Mouse (Mus musculus): ENCODE measurements around the gene Gm39566. TPM values are rescaled to one million over a fixed set of nuclear protein-coding genes. Genes with fewer than 3 reads are reported as not detected.

Gm39566 gene
- polyA plus RNA-seq, 1 experiment from 2014 or later = not detected

DNA sequence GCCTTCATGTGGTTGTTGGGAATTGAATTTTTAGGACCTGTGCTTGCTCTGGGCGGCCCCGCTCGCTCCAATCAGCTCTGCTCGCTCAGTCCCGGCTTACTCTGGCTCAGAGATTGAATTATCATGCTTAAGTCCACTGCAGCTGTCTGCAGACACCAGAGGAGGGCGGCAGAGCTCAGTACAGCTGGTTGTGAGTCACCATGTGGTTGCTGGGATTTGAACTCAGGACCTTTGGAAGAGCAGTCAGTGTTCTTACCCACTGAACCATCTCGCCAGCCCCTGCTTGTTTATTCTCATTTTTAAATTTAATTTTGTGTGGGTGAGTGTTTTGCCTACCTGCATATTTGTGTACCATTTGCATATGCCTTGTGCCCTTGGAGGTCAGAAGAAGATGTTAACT lies 51.5 kb downstream of the Gm39566 start:
- CTCF ChIA-PET = no interaction called here
- no peak for ATAC-seq
- TF ChIP-seq CTCF (IDR thresholded peaks at IDR 0.05) = no peak
- no peaks in the 10 kb centered on the region for H3K27me3 ChIP-seq
- in situ Hi-C loops (cut with MboI; ENCODE audit: low pct_unique_long_range_greater_than_20kb) = no loop called here
- no peak for DNase-seq (ENCODE audit: low read depth, low spot score)
- POLR2A ChIA-PET = no interaction called here

DNA sequence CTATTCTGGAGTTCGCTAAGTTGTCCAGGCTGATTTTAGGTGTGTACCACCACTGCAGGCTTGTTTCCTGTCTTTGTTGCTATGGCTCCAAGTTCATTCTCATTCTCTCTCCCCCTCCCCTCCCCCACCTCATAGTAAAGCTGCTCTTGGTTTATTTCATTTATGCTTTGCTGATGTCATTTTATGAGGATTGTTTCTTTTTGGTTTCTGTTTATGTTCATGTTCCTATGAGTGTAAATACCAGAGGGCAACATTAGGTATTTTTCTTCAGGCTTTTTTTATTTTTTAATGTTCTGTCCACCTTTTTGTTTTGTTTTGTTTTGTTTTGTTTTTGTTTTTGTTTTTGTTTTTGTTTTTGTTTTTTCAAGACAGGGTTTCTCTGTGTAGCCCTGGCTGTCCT lies 53.2 kb downstream of the Gm39566 start, which contains the start of gene Slc35g3:
Gene Slc35g3, minus strand, starts transcription at position 101 of the 400 bp plus-strand sequence.
- POLR2A ChIA-PET = no interaction called here
- ATAC-seq = no peak
- CTCF ChIA-PET = no interaction called here
- no peak for TF ChIP-seq CTCF (IDR thresholded peaks at IDR 0.05)
- in situ Hi-C loops (cut with MboI; ENCODE audit: low pct_unique_long_range_greater_than_20kb) = no loop called here
- no peak for DNase-seq (ENCODE audit: low read depth, low spot score)
- H3K27me3 ChIP-seq = no peaks in the 10 kb centered on the region

Other genes with a start within 250 kb of the Gm39566 start
- 11.4 TPM for gene Wrap53, start 235.0 kb downstream of the Gm39566 start, polyA plus RNA-seq (2021)
- gene Trp53, start 234.9 kb downstream of the Gm39566 start, polyA plus RNA-seq (2021) = 92.8 TPM
- 0.80 TPM for gene Atp1b2, start 209.4 kb downstream of the Gm39566 start, polyA plus RNA-seq (2021)
- gene Shbg, start 197.4 kb downstream of the Gm39566 start, polyA plus RNA-seq (2021) = not detected
- 5.2 TPM for gene Sat2, start 193.3 kb downstream of the Gm39566 start, polyA plus RNA-seq (2021)
- 82.4 TPM for gene Fxr2, start 182.3 kb downstream of the Gm39566 start, polyA plus RNA-seq (2021)
- gene Sox15, start 160.0 kb downstream of the Gm39566 start, polyA plus RNA-seq (2021) = 0.15 TPM
- 84.1 TPM for gene Mpdu1, start 152.7 kb downstream of the Gm39566 start, polyA plus RNA-seq (2021)
- gene Cd68, start 149.1 kb downstream of the Gm39566 start, polyA plus RNA-seq (2021) = 4.4 TPM
- gene Eif4a1, start 142.9 kb downstream of the Gm39566 start, polyA plus RNA-seq (2021) = 592 TPM
- gene Senp3, start 133.2 kb downstream of the Gm39566 start, polyA plus RNA-seq (2021) = 116 TPM
- 5.0 TPM for gene Tnfsf13, start 129.5 kb downstream of the Gm39566 start, polyA plus RNA-seq (2021)
- 26.6 TPM for gene Tnfsf12, start 119.4 kb downstream of the Gm39566 start, polyA plus RNA-seq (2021)
- 7.2 TPM for gene Tnfsfm13, start 119.2 kb downstream of the Gm39566 start, polyA plus RNA-seq (2021)
- gene Polr2a, start 56.7 kb downstream of the Gm39566 start, polyA plus RNA-seq (2021) = 96.2 TPM
- gene Slc35g3, start 53.3 kb downstream of the Gm39566 start, polyA plus RNA-seq (2021) = 0.32 TPM
- gene Zbtb4, start 49.4 kb downstream of the Gm39566 start, polyA plus RNA-seq (2021) = 36.9 TPM
- 27.7 TPM for gene Chrnb1, start 19.4 kb downstream of the Gm39566 start, polyA plus RNA-seq (2021)
- gene Fgf11, start 13.4 kb downstream of the Gm39566 start, polyA plus RNA-seq (2021) = 0.03 TPM
- 1.1 TPM for gene Tmem102, start 9.7 kb downstream of the Gm39566 start, polyA plus RNA-seq (2021)
- not detected for gene Spem2, start 3.2 kb upstream of the Gm39566 start, polyA plus RNA-seq (2021)
- 0.09 TPM for gene Spem1, start 6.9 kb upstream of the Gm39566 start, polyA plus RNA-seq (2021)
- 35.0 TPM for gene Nlgn2, start 22.5 kb upstream of the Gm39566 start, polyA plus RNA-seq (2021)
- gene Tmem256, start 23.2 kb upstream of the Gm39566 start, polyA plus RNA-seq (2021) = 158 TPM
- 82.9 TPM for gene Plscr3, start 31.1 kb upstream of the Gm39566 start, polyA plus RNA-seq (2021)
- not detected for gene Tnk1, start 43.4 kb upstream of the Gm39566 start, polyA plus RNA-seq (2021)
- gene Tmem95, start 62.7 kb upstream of the Gm39566 start, polyA plus RNA-seq (2021) = 0.12 TPM
- gene Kctd11, start 66.1 kb upstream of the Gm39566 start, polyA plus RNA-seq (2021) = 8.4 TPM
- gene Acap1, start 80.2 kb upstream of the Gm39566 start, polyA plus RNA-seq (2021) = 0.40 TPM
- 3.6 TPM for gene 2810408A11Rik, start 85.7 kb upstream of the Gm39566 start, polyA plus RNA-seq (2021)
- gene Neurl4, start 85.8 kb upstream of the Gm39566 start, polyA plus RNA-seq (2021) = 53.3 TPM
- gene Gps2, start 98.6 kb upstream of the Gm39566 start, polyA plus RNA-seq (2021) = 55.6 TPM
- gene Eif5a, start 106.7 kb upstream of the Gm39566 start, polyA plus RNA-seq (2021) = 768 TPM
- gene Ybx2, start 120.5 kb upstream of the Gm39566 start, polyA plus RNA-seq (2021) = 2.4 TPM
- 0.13 TPM for gene Slc2a4, start 132.9 kb upstream of the Gm39566 start, polyA plus RNA-seq (2021)
- not detected for gene Cldn7, start 149.5 kb upstream of the Gm39566 start, polyA plus RNA-seq (2021)
- 174 TPM for gene Ctdnep1, start 165.9 kb upstream of the Gm39566 start, polyA plus RNA-seq (2021)
- gene Elp5, start 167.2 kb upstream of the Gm39566 start, polyA plus RNA-seq (2021) = 76.4 TPM
- gene Gabarap, start 175.8 kb upstream of the Gm39566 start, polyA plus RNA-seq (2021) = 528 TPM
- 76.1 TPM for gene Phf23, start 180.5 kb upstream of the Gm39566 start, polyA plus RNA-seq (2021)
- 41.6 TPM for gene Dvl2, start 185.3 kb upstream of the Gm39566 start, polyA plus RNA-seq (2021)
- 234 TPM for gene Acadvl, start 200.1 kb upstream of the Gm39566 start, polyA plus RNA-seq (2021)
- gene Dlg4, start 201.6 kb upstream of the Gm39566 start, polyA plus RNA-seq (2021) = 48.1 TPM
- not detected for gene Asgr1, start 238.8 kb upstream of the Gm39566 start, polyA plus RNA-seq (2021)

Measured in Patski (cell line).